Mouse (Mus musculus): Measurements from ENCODE around the gene Gdf9. TPM values are rescaled to one million over a fixed set of nuclear protein-coding genes. Genes with fewer than 3 reads are reported as not detected.
A peak's percentile ranks its signal among the peaks of the same experiment; 100 is the strongest.

Gdf9 gene
- polyA plus RNA-seq, 1 experiment from 2014 or later: 0.84 TPM

GRCm38 (mm10) chr11:53457372-53457954 lies 26.6 kb downstream of the Gdf9 start:
- H3K27me3 ChIP-seq (replicated peaks; ENCODE audit: insufficient read depth, low read length): 0 out of 2 replicates have a peak, but pooled peaks cover 3% of the 10 kb centered on the region
- 0 out of 2 replicates have a peak overlapping the region, but pooled peaks have one; percentile 10 for H3K27ac ChIP-seq (ENCODE audit: low read length)
- DNase-seq (ENCODE audit: low spot score) (no peak), ATAC-seq (peak; percentile 42)
- H3K9ac ChIP-seq (replicated peaks; ENCODE audit: low read depth): 0 out of 2 replicates have a peak overlapping the region, but pooled peaks have one; percentile 23
- peak; percentile 55 for TF ChIP-seq CTCF (IDR thresholded peaks at IDR 0.05)
- TF ChIP-seq EP300 (IDR thresholded peaks at IDR 0.05): no peak
- no peaks in the 10 kb centered on the region for H3K9me3 ChIP-seq (ENCODE audit: low read length)
- peak overlapping the region; percentile 49 for H3K4me3 ChIP-seq (ENCODE audit: low read depth, low read length)
- WGBS: 8% methylated on average over 28 of the region's 29 CpGs
- no peaks in the 10 kb centered on the region for H3K36me3 ChIP-seq (ENCODE audit: insufficient read depth, low read length)
- H3K4me1 ChIP-seq (ENCODE audit: insufficient read depth, low read depth, low read length): no peaks in the 10 kb centered on the region
- peak overlapping the region; percentile 91 for H3K4me2 ChIP-seq (replicated peaks; ENCODE audit: low read depth, low read length)

DNA sequence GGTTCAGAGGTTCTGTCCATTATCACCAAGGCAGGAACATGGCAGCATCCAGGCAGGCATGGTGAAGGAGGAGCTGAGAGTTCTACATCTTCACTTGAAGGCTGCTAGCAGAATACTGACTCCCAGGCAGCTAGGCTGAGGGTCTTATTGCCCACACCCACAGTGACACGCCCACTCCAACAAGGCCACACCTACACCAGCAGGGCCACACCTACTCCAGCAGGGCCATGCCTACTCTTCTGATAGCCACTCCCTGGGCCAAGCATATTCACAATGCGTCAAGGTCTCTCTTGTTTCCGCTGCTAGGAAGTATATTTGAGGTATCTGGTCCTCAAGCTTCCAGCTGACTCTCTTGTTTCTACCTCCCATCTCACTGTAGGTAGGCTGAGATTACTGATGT lies 28.2 kb downstream of the Gdf9 start:
- no peak for DNase-seq (ENCODE audit: low spot score)
- 55% methylated on average over 3 of the region's 3 CpGs for WGBS
- TF ChIP-seq EP300 (IDR thresholded peaks at IDR 0.05): no peak

DNA sequence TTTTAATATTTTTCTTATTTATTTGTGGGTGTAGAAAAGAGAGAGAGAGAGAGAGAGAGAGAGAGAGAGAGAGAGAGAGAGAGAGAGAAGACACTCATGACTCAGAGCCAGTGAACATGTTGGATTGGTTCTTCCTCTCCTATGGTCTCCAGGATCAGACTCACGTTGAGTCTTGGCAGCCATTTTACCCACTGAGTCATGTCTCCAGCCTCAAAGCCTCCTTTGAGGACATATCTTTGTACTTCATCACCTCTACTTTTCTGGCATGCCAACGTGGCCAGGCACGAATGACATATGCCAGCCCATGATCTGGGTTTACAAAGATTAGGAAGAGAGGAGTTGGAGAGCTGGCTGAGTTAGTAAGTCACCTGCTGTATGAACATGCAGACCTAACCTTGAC lies 29.4 kb downstream of the Gdf9 start:
- Histone ChIP-seq H3K4me1 (ENCODE audit: insufficient read depth, low read depth, low read length) (peaks cover 8% of the 10 kb centered on the region; the same call in 1 of the 2 replicates), H3K4me3 (ENCODE audit: low read depth, low read length) (no peak overlapping the region), H3K36me3 (ENCODE audit: insufficient read depth, low read length) (no peaks in the 10 kb centered on the region), H3K4me2 (replicated peaks; ENCODE audit: low read depth, low read length) (no peak overlapping the region), H3K27me3 (replicated peaks; ENCODE audit: insufficient read depth, low read length) (peaks cover 14% of the 10 kb centered on the region), H3K9me3 (ENCODE audit: low read length) (no peaks in the 10 kb centered on the region), H3K9ac (replicated peaks; ENCODE audit: low read depth) (no peak overlapping the region), H3K27ac (ENCODE audit: low read length) (no peak overlapping the region)
- no peak for ATAC-seq
- TF ChIP-seq EP300 (IDR thresholded peaks at IDR 0.05) (no peak), CTCF (IDR thresholded peaks at IDR 0.05) (no peak)
- DNase-seq (ENCODE audit: low spot score): no peak
- WGBS: 69% methylated on average over 3 of the region's 3 CpGs

More for the DNA sequence above, 28.2 kb downstream of the Gdf9 start:
- H3K36me3 ChIP-seq (ENCODE audit: insufficient read depth, low read length): no peaks in the 10 kb centered on the region
- no peak overlapping the region for H3K4me3 ChIP-seq (ENCODE audit: low read depth, low read length)
- no peaks in the 10 kb centered on the region for H3K9me3 ChIP-seq (ENCODE audit: low read length)
- H3K4me2 ChIP-seq (replicated peaks; ENCODE audit: low read depth, low read length): no peak overlapping the region
- ATAC-seq: no peak
- H3K9ac ChIP-seq (replicated peaks; ENCODE audit: low read depth): no peak overlapping the region
- H3K4me1 ChIP-seq (ENCODE audit: insufficient read depth, low read depth, low read length): peaks cover 8% of the 10 kb centered on the region; the same call in 1 of the 2 replicates
- peaks cover 12% of the 10 kb centered on the region for H3K27me3 ChIP-seq (replicated peaks; ENCODE audit: insufficient read depth, low read length)
- H3K27ac ChIP-seq (ENCODE audit: low read length): no peak overlapping the region

GRCm38 (mm10) chr11:53461727-53462126 lies 30.9 kb downstream of the Gdf9 start:
- peaks cover 12% of the 10 kb centered on the region; the same call in 1 of the 2 replicates for H3K4me1 ChIP-seq (ENCODE audit: insufficient read depth, low read depth, low read length)
- DNase-seq (ENCODE audit: low spot score) (no peak), ATAC-seq (no peak)
- H3K4me3 ChIP-seq (ENCODE audit: low read depth, low read length): no peak overlapping the region
- no peaks in the 10 kb centered on the region for H3K36me3 ChIP-seq (ENCODE audit: insufficient read depth, low read length)
- 44% methylated on average over 5 of the region's 5 CpGs for WGBS
- TF ChIP-seq EP300 (IDR thresholded peaks at IDR 0.05) (no peak), CTCF (IDR thresholded peaks at IDR 0.05) (no peak)
- H3K9me3 ChIP-seq (ENCODE audit: low read length): no peaks in the 10 kb centered on the region
- H3K27ac ChIP-seq (ENCODE audit: low read length): no peak overlapping the region
- no peak overlapping the region for H3K9ac ChIP-seq (replicated peaks; ENCODE audit: low read depth)
- peaks cover 26% of the 10 kb centered on the region for H3K27me3 ChIP-seq (replicated peaks; ENCODE audit: insufficient read depth, low read length)
- no peak overlapping the region for H3K4me2 ChIP-seq (replicated peaks; ENCODE audit: low read depth, low read length)

- no peak for ATAC-seq
- H3K27me3 ChIP-seq (replicated peaks; ENCODE audit: insufficient read depth, low read length): peaks cover 26% of the 10 kb centered on the region
- TF ChIP-seq CTCF (IDR thresholded peaks at IDR 0.05): no peak
- no peak for TF ChIP-seq EP300 (IDR thresholded peaks at IDR 0.05)
Measured at GRCm38 (mm10) chr11:53463551-53464424, 33.0 kb downstream of the Gdf9 start.

More at GRCm38 (mm10) chr11:53463551-53464424, 33.0 kb downstream of the Gdf9 start:
- WGBS: 6% methylated on average over 54 of the region's 55 CpGs
- H3K27ac ChIP-seq (ENCODE audit: low read length): no peak overlapping the region
- no peaks in the 10 kb centered on the region for H3K9me3 ChIP-seq (ENCODE audit: low read length)
- no peak overlapping the region for H3K9ac ChIP-seq (replicated peaks; ENCODE audit: low read depth)
- peak overlapping the region; percentile 56 for H3K4me2 ChIP-seq (replicated peaks; ENCODE audit: low read depth, low read length)
- H3K4me1 ChIP-seq (ENCODE audit: insufficient read depth, low read depth, low read length): peaks cover 14% of the 10 kb centered on the region; the same call in 1 of the 2 replicates
- DNase-seq (ENCODE audit: low spot score): no peak
- H3K36me3 ChIP-seq (ENCODE audit: insufficient read depth, low read length): no peaks in the 10 kb centered on the region
- peak overlapping the region; percentile 34 for H3K4me3 ChIP-seq (ENCODE audit: low read depth, low read length)

All from lung, postnatal 0 days (tissue).